Mouse (Mus musculus) layer of hippocampus, adult 2 months (tissue): ENCODE results near the gene Gm10097. TPM values are rescaled to one million over a fixed set of nuclear protein-coding genes. Genes with fewer than 3 reads are reported as not detected.

Experiments
- DNase-seq, 2 experiments: peaks; one replicate each; pipeline ENCODE4 v3.0.0; 2022; ENCODE audit warnings: low spot score in 2 of 2
- H3K27ac ChIP-seq: fragments of 200-600 bp; 2 replicates; pipeline ENCODE4 v1.8.1; 2022
- H3K4me3 ChIP-seq: fragments of 200-600 bp; 2 replicates; pipeline ENCODE4 v1.8.1; 2022; ENCODE audit warnings: mild to moderate bottlenecking
- CTCF ChIP-seq: fragments of 200-600 bp; conservative IDR thresholded peaks from 2 replicates; pipeline ENCODE4 v1.8.1; 2022; ENCODE audit warnings: antibody characterized with exemption, mild to moderate bottlenecking, moderate library complexity
- total RNA-seq, 2 experiments: library from RNA; stranded (reverse); gene quantifications; 2 replicates each; pipeline ENCODE4 v1.2.3; 2021

Gm10097 gene
- total RNA-seq, 2 experiments from 2014 or later: not detected

- no peak for TF ChIP-seq CTCF
- Histone ChIP-seq H3K4me3 (no peak overlapping the region), H3K27ac (no peak overlapping the region)
- no peak for DNase-seq
Observed at GRCm38 (mm10) chr10:5097754-5098137, 28.8 kb downstream of the Gm10097 start.

- no peak for DNase-seq
- Histone ChIP-seq H3K27ac (no peak overlapping the region), H3K4me3 (no peak overlapping the region)
- no peak for TF ChIP-seq CTCF
Observed at GRCm38 (mm10) chr10:5110773-5111172, 41.8 kb downstream of the Gm10097 start.

GRCm38 (mm10) chr10:5116155-5116554, 47.2 kb downstream of the Gm10097 start:
- TF ChIP-seq CTCF: no peak
- H3K4me3 ChIP-seq: no peak overlapping the region
- no peak overlapping the region for H3K27ac ChIP-seq
- no peak for DNase-seq

- Histone ChIP-seq H3K4me3 (no peak overlapping the region), H3K27ac (no peak overlapping the region)
- TF ChIP-seq CTCF: no peak
Observed at GRCm38 (mm10) chr10:5116720-5117119, 47.7 kb downstream of the Gm10097 start.

More at GRCm38 (mm10) chr10:5116720-5117119, 47.7 kb downstream of the Gm10097 start:
- DNase-seq: no peak
